Mouse (Mus musculus): Measurements from ENCODE around the gene Ogfod1. TPM values are rescaled to one million over a fixed set of nuclear protein-coding genes. Genes with fewer than 3 reads are reported as not detected.
A peak's percentile ranks its signal among the peaks of the same experiment; 100 is the strongest.
"Not testable (repeated sequence)": the region's sequence is repeated elsewhere in the genome, so short reads cannot be mapped to it uniquely, and the experiment has no call there.

Gene Ogfod1
- polyA plus RNA-seq, 1 experiment from 2014 or later, result 14.0 TPM

GRCm38 (mm10) chr8:94033601-94034000 is 3.4 kb upstream of the Ogfod1 start:
- Histone ChIP-seq H3K27me3 (ENCODE audit: insufficient read depth, poor library complexity, severe bottlenecking) (no peaks in the 10 kb centered on the region), H3K27ac (no peak overlapping the region), H3K36me3 (peaks cover 32% of the 10 kb centered on the region), H3K4me1 (peaks cover 26% of the 10 kb centered on the region), H3K9me3 (no peaks in the 10 kb centered on the region), H3K4me3 (no peak overlapping the region)
- 81% methylated on average over 3 of the region's 3 CpGs for WGBS
- no peak for DNase-seq (ENCODE audit: low spot score)

DNA sequence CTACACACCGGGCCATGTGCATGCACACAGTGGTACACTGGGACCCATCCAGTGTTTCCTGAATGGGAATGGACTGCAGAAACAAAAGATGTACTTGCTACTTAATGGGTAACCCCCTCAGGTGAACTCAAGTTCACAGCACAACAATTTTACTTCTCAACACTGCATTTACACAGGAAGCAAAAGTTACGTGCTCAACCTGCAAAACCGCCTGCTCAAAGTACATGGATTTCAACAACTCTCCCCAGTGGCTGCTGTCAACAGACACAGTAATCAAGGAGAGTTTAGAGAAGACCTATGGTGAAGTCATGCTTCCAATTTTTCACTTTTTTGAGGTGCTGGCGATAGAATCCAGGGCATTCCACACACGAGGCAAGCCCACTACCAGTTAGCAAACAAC is 1.8 kb upstream of the Ogfod1 start:
- DNase-seq (ENCODE audit: low spot score), result peak; percentile 58
- WGBS, result 65% methylated on average over 5 of the region's 5 CpGs
- H3K27ac ChIP-seq, result no peak overlapping the region
- H3K9me3 ChIP-seq, result no peaks in the 10 kb centered on the region
- H3K4me1 ChIP-seq, result peaks cover 26% of the 10 kb centered on the region
- H3K36me3 ChIP-seq, result peaks cover 16% of the 10 kb centered on the region
- H3K4me3 ChIP-seq, result no peak overlapping the region; the same call in 1 of the 2 replicates
- H3K27me3 ChIP-seq (ENCODE audit: insufficient read depth, poor library complexity, severe bottlenecking), result no peaks in the 10 kb centered on the region

- H3K27me3 ChIP-seq (ENCODE audit: insufficient read depth, poor library complexity, severe bottlenecking); H3K9me3 ChIP-seq; H3K36me3 ChIP-seq: not testable (repeated sequence)
- WGBS, result under 1% methylated on average over 27 of the region's 32 CpGs
- Histone ChIP-seq H3K4me3 (peak overlapping the region; percentile 73), H3K27ac (peak overlapping the region; percentile 88), H3K4me1 (peaks cover 26% of the 10 kb centered on the region)
- peak; percentile 94 for DNase-seq (ENCODE audit: low spot score)
Measured at GRCm38 (mm10) chr8:94036541-94036940, 457 bp upstream of the Ogfod1 start.

- WGBS, result 11% methylated on average over 15 of the region's 15 CpGs
- DNase-seq (ENCODE audit: low spot score), result peak; percentile 61
- H3K27ac ChIP-seq, result peak overlapping the region; percentile 85; the same call in 1 of the 2 replicates
Measured at GRCm38 (mm10) chr8:94037806-94038205, 808 bp downstream of the Ogfod1 start.

DNA sequence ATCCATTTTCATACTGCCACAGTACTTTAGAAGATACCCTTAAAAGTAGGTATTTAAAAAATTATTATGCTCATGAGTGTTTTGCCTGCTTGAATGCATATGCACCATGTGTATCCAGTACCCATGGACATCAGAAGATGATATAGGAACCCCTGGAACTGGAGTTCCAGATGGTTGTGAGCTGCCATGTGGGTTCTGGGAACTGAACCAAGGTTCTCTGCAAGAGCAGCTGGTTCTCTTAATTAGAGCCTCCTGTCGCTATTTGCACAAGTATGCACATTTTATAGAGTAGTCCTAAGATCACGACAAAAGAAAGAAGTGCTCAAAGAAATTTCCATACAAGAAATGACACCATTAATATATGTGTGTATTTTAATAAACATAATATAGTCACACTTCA is 10.8 kb downstream of the Ogfod1 start:
- Histone ChIP-seq H3K9me3 (no peaks in the 10 kb centered on the region), H3K27me3 (ENCODE audit: insufficient read depth, poor library complexity, severe bottlenecking) (no peaks in the 10 kb centered on the region), H3K27ac (no peak overlapping the region), H3K4me3 (no peak overlapping the region), H3K4me1 (no peaks in the 10 kb centered on the region), H3K36me3 (peaks cover 16% of the 10 kb centered on the region; the same call in 1 of the 2 replicates)
- WGBS, result 86% methylated on average over 2 of the region's 2 CpGs
- DNase-seq (ENCODE audit: low spot score), result no peak

More at GRCm38 (mm10) chr8:94037806-94038205, 808 bp downstream of the Ogfod1 start:
- no peaks in the 10 kb centered on the region for H3K27me3 ChIP-seq (ENCODE audit: insufficient read depth, poor library complexity, severe bottlenecking)
- peak overlapping the region; percentile 73 for H3K4me3 ChIP-seq
- no peaks in the 10 kb centered on the region; the same call in 1 of the 2 replicates for H3K36me3 ChIP-seq
- peaks cover 22% of the 10 kb centered on the region for H3K4me1 ChIP-seq
- no peaks in the 10 kb centered on the region for H3K9me3 ChIP-seq

GRCm38 (mm10) chr8:94052696-94053095 is 15.7 kb downstream of the Ogfod1 start:
- no peaks in the 10 kb centered on the region for H3K27me3 ChIP-seq (ENCODE audit: insufficient read depth, poor library complexity, severe bottlenecking)
- H3K4me3 ChIP-seq, result no peak overlapping the region
- no peak overlapping the region for H3K27ac ChIP-seq
- H3K9me3 ChIP-seq, result no peaks in the 10 kb centered on the region
- DNase-seq (ENCODE audit: low spot score), result no peak
- peaks cover 34% of the 10 kb centered on the region for H3K36me3 ChIP-seq
- no peaks in the 10 kb centered on the region for H3K4me1 ChIP-seq
- WGBS, result 71% methylated on average over 12 of the region's 12 CpGs

- Histone ChIP-seq H3K27ac (no peak overlapping the region), H3K27me3 (ENCODE audit: insufficient read depth, poor library complexity, severe bottlenecking) (no peaks in the 10 kb centered on the region), H3K36me3 (peaks cover 52% of the 10 kb centered on the region), H3K4me1 (no peaks in the 10 kb centered on the region), H3K4me3 (no peak overlapping the region), H3K9me3 (no peaks in the 10 kb centered on the region)
- 59% methylated on average over 6 of the region's 6 CpGs for WGBS
- DNase-seq (ENCODE audit: low spot score), result no peak
Measured at GRCm38 (mm10) chr8:94057157-94057854, 20.3 kb downstream of the Ogfod1 start.

DNA sequence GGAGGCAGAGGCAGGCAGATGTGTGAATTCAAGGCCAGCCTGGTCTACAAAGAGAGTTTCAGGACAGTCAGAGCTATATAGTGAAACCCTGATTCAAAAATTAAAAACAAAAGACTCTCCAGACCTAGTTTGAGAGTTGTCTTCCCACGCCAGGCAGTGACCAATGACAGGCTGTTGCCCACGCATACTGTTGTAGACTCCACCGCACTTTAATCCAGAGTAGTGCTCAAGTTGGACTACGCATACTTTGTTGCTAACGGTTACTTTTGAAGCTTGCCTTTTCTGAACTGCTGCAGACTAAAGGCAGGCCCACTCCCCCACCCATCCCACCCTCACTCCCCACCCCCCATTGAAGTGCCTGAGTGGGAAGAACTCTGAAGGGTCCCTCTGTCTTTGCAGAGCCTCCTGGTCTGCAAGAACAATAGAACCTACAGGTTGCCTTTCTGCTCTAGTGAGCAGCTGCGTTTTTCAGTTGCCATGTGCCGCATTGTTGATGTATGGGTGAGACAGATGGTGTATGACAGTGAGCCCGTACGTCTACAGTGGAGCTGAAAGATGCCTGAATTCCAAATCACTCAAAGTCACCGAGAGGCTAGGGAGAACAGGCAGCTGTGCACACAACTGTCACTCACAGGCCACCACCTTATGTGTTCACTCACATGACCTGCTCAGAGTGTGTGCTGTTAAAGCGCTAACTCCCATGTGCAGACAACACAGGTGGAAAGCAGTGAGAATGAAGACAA is 29.3 kb downstream of the Ogfod1 start:
- peaks cover 45% of the 10 kb centered on the region for H3K36me3 ChIP-seq

DNA sequence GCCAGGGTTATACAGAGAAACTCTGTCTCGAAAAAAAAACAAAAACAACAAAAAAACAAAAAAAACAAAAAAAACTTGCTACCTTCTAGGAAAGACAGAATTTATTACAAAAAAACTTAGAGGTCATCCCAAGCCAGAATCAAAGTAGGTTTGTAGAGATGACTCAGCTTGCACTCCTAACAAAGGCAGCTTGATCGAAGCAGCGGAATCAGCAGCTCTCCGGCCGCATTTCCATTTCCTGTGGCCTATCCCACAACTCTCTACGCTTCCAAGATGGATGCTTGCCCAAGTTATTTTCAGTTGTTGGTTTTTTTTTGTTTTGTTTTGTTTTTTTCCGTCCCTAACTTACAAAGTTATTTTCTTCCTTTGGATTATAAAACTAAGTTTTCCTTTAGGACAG is 31.8 kb downstream of the Ogfod1 start:
- Histone ChIP-seq H3K27ac (no peak overlapping the region), H3K4me1 (no peaks in the 10 kb centered on the region), H3K36me3 (peaks cover 30% of the 10 kb centered on the region), H3K27me3 (ENCODE audit: insufficient read depth, poor library complexity, severe bottlenecking) (no peaks in the 10 kb centered on the region), H3K9me3 (no peaks in the 10 kb centered on the region), H3K4me3 (no peak overlapping the region)
- no peak for DNase-seq (ENCODE audit: low spot score)
- WGBS, result 90% methylated on average over 7 of the region's 7 CpGs

More for the DNA sequence above, 29.3 kb downstream of the Ogfod1 start:
- no peak overlapping the region for H3K4me3 ChIP-seq
- DNase-seq (ENCODE audit: low spot score), result no peak
- H3K27ac ChIP-seq, result no peak overlapping the region
- no peaks in the 10 kb centered on the region for H3K4me1 ChIP-seq
- no peaks in the 10 kb centered on the region for H3K27me3 ChIP-seq (ENCODE audit: insufficient read depth, poor library complexity, severe bottlenecking)
- H3K9me3 ChIP-seq, result no peaks in the 10 kb centered on the region
- 83% methylated on average over 11 of the region's 11 CpGs for WGBS

DNA sequence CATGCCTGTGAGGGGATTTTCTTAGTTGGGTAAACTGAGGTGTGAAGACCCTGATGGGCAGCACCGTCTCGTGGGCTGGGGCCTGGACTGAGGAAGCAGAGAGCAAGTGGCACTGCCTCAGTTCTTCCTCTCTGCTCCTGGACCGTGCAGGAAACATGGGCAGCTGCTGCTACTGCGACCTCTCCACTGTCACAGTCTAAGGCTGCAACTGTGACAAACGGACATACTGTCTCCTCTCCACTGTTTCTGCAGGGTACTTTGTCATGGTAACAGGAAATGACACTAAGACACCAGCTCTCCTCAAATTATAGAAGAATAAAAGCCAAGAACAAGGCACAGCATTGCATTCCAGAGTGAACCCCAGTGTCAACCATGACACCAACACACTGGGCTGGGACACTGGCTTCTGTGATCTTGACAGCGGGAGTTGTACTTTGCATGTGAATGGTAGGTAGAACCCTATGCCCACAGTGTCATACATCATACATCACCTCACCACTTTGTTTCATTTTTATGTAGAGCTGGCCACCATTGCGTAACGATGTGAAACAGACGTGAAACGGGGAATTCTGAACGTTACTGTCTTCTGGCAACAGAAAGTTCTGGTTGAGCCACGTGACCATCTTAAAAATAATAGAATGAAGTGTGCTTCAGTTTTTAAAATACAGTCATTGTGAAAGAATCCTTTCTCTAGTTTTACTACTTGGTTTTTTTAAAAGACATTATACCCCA is 39.6 kb downstream of the Ogfod1 start:
- Histone ChIP-seq H3K27me3 (ENCODE audit: insufficient read depth, poor library complexity, severe bottlenecking) (no peaks in the 10 kb centered on the region), H3K4me3 (no peak overlapping the region), H3K36me3 (no peaks in the 10 kb centered on the region), H3K9me3 (no peaks in the 10 kb centered on the region), H3K27ac (no peak overlapping the region), H3K4me1 (no peaks in the 10 kb centered on the region)
- 86% methylated on average over 12 of the region's 12 CpGs for WGBS
- no peak for DNase-seq (ENCODE audit: low spot score)

GRCm38 (mm10) chr8:94087964-94088363 is 51.0 kb downstream of the Ogfod1 start:
- no peak overlapping the region for H3K4me3 ChIP-seq
- no peaks in the 10 kb centered on the region for H3K4me1 ChIP-seq
- 79% methylated on average over 9 of the region's 9 CpGs for WGBS
- H3K9me3 ChIP-seq, result no peaks in the 10 kb centered on the region
- 0 out of 2 replicates have a peak, but pooled peaks cover 2% of the 10 kb centered on the region for H3K36me3 ChIP-seq
- H3K27me3 ChIP-seq (ENCODE audit: insufficient read depth, poor library complexity, severe bottlenecking), result no peaks in the 10 kb centered on the region
- H3K27ac ChIP-seq, result no peak overlapping the region
- no peak for DNase-seq (ENCODE audit: low spot score)

DNA sequence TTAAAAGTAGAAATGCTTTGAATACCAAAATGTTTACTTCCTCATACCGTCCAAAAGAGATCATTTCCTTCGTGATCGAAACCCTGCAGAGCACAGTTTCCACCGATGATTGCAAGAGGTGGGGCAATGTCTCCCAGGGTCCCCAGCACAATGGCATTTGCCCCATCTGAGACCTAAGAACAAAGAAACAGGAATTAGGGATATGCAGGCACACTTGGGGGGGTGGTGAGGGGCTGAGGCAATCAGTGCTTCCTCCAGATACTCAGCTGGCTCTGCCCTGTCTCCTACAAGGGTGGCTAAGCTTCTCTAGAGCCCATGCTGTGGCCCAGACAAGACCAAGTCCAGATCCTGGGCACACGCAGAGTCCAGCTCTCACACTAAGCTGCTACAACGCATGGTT is 52.7 kb downstream of the Ogfod1 start:
- DNase-seq (ENCODE audit: low spot score), result no peak
- H3K4me1 ChIP-seq, result no peaks in the 10 kb centered on the region

DNA sequence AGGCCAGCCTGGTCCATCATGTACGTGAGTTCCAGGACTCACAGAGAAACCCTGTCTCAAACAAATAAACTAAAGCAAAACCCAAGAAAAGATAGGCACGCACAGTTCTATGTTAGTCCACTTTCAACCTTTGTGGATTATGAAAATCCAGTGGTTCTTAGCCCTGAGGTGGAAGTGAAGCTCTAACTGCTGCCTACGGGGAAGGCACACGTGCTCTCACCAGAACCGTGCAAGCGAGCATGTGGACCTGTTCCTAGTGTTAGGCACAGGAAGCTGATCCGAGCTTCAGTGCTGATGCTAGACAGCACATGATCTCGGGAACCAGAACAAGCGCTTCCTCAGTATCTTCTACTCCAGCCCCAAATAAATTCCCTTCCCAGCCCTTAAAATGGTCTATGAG is 55.9 kb downstream of the Ogfod1 start:
- no peaks in the 10 kb centered on the region for H3K36me3 ChIP-seq
- H3K9me3 ChIP-seq, result no peaks in the 10 kb centered on the region
- no peak overlapping the region for H3K27ac ChIP-seq
- H3K4me3 ChIP-seq, result no peak overlapping the region
- whole genome bisulfite sequencing, result 78% methylated on average over 9 of the region's 9 CpGs
- no peaks in the 10 kb centered on the region for H3K27me3 ChIP-seq (ENCODE audit: insufficient read depth, poor library complexity, severe bottlenecking)
- peaks cover 6% of the 10 kb centered on the region; the same call in 1 of the 2 replicates for H3K4me1 ChIP-seq
- no peak for DNase-seq (ENCODE audit: low spot score)

More for the DNA sequence above, 52.7 kb downstream of the Ogfod1 start:
- H3K9me3 ChIP-seq, result no peaks in the 10 kb centered on the region
- no peak overlapping the region for H3K27ac ChIP-seq
- 66% methylated on average over 6 of the region's 6 CpGs for WGBS
- no peaks in the 10 kb centered on the region for H3K27me3 ChIP-seq (ENCODE audit: insufficient read depth, poor library complexity, severe bottlenecking)
- 0 out of 2 replicates have a peak, but pooled peaks cover 2% of the 10 kb centered on the region for H3K36me3 ChIP-seq
- H3K4me3 ChIP-seq, result no peak overlapping the region
